Mouse (Mus musculus) inflammation-experienced regulatory T-cells, adult 6 months (primary cell): Measurements from ENCODE around the gene Arhgap10. TPM values are rescaled to one million over a fixed set of nuclear protein-coding genes. Genes with fewer than 3 reads are reported as not detected.

Experiments used
- polyA plus RNA-seq, 3 experiments: library from polyadenylated mRNA; unstranded; fragments of 100-300 nt; shearing (Covaris generic); gene quantifications; one replicate each; pipeline ENCODE4 v1.2.1; 2017

The Arhgap10 gene
- polyA plus RNA-seq, 3 experiments from 2014 or later = 2.5 to 5.0 (median 2.9) TPM

Other genes with a start within 250 kb of the Arhgap10 start
- 10 to 100 TPM; 12.6 to 16.6 (median 14.3) TPM for gene Prmt9, start 31.4 kb upstream of the Arhgap10 start, polyA plus RNA-seq
- 10 to 100 TPM; 18.2 to 33.1 (median 19.4) TPM for gene Tmem184c, start 92.7 kb upstream of the Arhgap10 start, polyA plus RNA-seq
- not detected for gene Ednra, start 206.5 kb upstream of the Arhgap10 start, polyA plus RNA-seq